Mouse (Mus musculus) cortical plate, adult 2 months (tissue): ENCODE data around the gene Dyrk1b. TPM values are rescaled to one million over a fixed set of nuclear protein-coding genes. Genes with fewer than 3 reads are reported as not detected.

Experiments
- H3K27ac ChIP-seq: fragments of 200-500 bp; 2 replicates; pipeline ENCODE4 v1.5.1; 2012; ENCODE audit warnings: low read length, control low read depth, inconsistent platforms; ENCODE audit not compliant: insufficient read depth
- H3K4me1 ChIP-seq: fragments of 200-500 bp; 2 replicates; pipeline ENCODE4 v1.6.1; 2011; ENCODE audit warnings: low read length; ENCODE audit not compliant: control insufficient read depth, insufficient read depth
- H3K4me3 ChIP-seq: fragments of 200-500 bp; 2 replicates; pipeline ENCODE4 v1.5.1; 2011; ENCODE audit warnings: mild to moderate bottlenecking, low read length, control low read depth; ENCODE audit not compliant: insufficient read depth
- CTCF ChIP-seq: fragments of 200-500 bp; IDR thresholded peaks from 2 replicates; pipeline ENCODE4 v1.5.1; 2011; ENCODE audit warnings: mild to moderate bottlenecking, control low read depth, low read length; ENCODE audit not compliant: insufficient read depth; ENCODE audit errors: extremely low read depth
- POLR2A ChIP-seq: fragments of 200-500 bp; IDR thresholded peaks from 2 replicates; pipeline ENCODE4 v1.6.1; 2011; ENCODE audit warnings: mild to moderate bottlenecking, low read length, control low read depth; ENCODE audit not compliant: insufficient read depth; ENCODE audit errors: extremely low read depth
- polyA plus RNA-seq: library from polyadenylated mRNA; depleted of rRNA; stranded (reverse); fragments of >200 nt; gene quantifications from 2 replicates; pipeline ENCODE4 v1.2.3, GENCODE M21; 2012

The Dyrk1b gene
- polyA plus RNA-seq, 1 experiment: 30.7 TPM

DNA sequence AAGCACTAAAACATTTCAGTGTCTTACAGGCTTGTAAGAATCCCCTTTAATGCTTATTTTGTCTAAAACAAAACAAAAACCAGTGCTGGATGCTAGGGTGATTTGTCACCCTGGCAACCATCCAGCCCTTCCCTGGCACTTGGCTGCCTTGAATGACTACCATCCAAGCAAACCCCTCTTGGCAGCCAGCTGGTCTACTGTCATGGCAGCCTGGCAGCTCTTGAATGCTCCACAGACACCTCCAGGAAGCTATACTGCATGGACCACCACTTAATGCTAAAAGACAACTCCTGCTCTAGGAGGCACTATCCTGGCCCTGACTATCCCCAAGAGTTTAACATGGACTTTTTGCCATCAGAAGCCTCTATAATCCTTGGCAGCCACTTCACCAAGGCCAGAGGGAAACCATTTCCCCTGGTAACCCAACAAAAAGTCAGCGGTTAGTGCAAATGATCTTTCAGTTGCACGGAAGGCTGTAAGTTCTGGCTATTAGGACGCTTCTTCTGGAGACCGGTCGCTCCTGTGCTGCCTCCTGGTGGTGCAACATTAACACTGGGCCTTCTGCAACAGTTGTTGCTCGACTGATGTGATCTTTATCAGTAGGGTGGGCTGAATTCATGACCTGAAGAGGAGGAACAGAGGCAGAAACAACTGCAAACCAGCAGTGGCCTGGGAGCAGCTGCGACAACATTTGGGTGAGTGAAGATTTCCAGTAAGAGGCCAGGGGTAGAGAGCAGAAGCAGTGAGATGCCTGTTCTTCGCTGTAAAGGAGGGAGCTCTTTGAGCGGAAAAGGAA, 10.8 kb upstream of the Dyrk1b start:
- TF ChIP-seq CTCF (peak; percentile 57), POLR2A (no peak)
- H3K27ac ChIP-seq: no peak overlapping the region
- H3K4me1 ChIP-seq: peaks cover 4% of the 10 kb centered on the region; the same call in 1 of the 2 replicates
- peak overlapping the region; percentile 61 for H3K4me3 ChIP-seq

DNA sequence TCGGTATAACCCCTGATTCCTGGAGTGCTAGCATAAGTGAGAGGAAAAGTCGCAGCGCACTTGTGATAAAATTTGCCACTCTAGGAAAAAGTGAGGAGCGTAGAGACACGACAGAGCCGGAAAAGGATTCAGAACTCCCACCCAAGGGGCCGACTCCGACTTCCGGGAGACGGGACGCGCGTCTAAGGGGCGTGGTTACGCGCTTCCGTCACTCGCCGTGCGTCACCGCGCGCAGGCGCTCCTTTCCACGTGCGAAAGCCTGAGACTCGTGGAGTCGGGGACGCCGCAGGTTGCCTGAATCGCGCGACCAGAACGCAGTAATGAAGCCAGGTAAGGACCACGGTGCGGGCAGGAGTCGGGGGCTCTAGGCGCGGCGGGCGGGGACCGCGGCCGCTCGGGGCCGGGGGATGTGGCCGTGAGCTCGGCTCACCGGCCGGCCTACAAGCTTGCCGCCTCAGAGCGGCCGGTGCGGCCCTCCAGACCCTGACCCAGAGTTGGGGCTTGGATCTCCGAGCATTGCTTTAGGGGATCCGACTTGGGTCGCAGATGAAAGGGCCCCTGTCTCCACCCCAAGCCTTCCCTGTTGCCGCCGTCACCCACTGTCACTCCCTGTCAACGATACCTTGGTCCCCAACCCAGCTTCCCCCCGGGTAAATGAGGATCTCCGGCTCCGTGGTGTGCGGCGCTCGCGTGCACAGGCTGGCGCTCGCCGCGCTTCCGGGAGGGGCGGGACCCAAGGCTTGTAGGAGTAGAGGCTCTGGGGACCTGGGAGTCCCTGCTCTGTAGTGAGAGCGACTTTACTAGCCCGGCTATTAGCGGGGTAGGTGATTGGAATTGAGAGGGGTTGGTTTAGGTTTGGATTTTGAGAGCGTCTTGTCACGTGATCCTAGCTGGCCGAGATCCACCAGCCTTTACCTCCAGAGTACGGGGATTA, 9.5 kb upstream of the Dyrk1b start, which contains the start of gene Fbl:
Gene Fbl (plus strand): TSS at position 222 of the 934 bp plus-strand sequence.
- Histone ChIP-seq H3K4me1 (peaks cover 4% of the 10 kb centered on the region; the same call in 1 of the 2 replicates), H3K27ac (no peak within 1 kb of the TSS), H3K4me3 (peak within 1 kb of the TSS; percentile 61)
- TF ChIP-seq CTCF (no peak), POLR2A (peak; percentile 74)

DNA sequence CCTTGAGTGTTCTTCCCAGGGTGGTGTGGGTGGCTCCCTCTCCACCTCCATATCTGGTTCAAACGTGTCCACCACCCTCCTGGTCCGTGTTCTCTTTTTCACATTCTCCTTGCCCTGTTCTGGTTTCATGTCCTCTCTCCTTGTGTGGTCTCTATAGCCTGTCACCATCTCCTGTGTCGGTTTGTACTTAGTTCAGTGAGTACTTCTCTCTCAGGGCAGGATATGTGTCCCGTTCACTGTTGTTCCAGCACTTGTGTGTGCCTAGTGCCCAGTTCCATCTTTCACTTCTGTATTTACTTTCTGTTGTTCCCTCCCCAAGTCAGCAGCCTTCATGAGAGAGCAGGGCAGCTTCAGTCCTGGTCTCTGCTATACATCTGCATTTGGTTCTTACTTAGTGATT, 3.9 kb upstream of the Dyrk1b start:
- TF ChIP-seq CTCF: no peak
- TF ChIP-seq POLR2A: no peak
- no peak overlapping the region for H3K4me3 ChIP-seq
- H3K4me1 ChIP-seq: peaks cover 4% of the 10 kb centered on the region; the same call in 1 of the 2 replicates
- 0 out of 2 replicates have a peak overlapping the region, but pooled peaks have one; percentile 3 for H3K27ac ChIP-seq

DNA sequence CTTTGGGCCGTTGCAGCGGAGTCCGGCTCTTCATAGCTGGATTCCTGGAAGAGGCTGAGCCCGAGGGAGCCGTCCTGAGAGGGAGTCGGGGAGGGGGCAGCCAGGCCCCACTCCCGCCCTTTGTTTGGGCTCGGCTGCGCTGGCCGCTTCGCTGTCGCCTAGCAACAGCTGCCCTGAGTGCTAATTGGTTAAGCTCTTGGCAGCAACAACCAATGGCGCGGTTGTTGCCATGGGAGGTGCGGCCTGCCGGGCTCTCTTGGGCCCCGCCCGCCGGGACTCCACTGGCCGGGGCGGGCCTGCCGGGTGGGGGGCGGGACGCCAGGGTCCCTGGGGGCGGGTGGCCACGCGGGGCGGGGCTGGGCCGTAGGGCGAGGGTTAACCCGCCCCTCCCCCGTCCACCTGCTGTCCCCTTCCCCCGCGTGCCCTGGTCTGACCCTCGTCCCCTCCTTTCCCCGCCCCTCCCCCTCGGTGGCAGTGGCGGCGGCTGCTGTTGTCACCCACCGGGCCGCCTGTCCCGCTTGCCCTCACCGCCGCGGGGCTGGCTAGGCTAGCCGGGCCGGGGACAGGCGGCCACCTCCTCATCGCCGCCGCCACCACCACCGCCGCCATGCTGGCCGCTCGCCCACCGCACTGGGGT, 590 bp downstream of the Dyrk1b start:
- 0 out of 2 replicates have a peak, but pooled peaks cover 2% of the 10 kb centered on the region for H3K4me1 ChIP-seq
- H3K4me3 ChIP-seq: peak overlapping the region; percentile 79
- TF ChIP-seq CTCF (no peak), POLR2A (no peak; the same call in 1 of the 2 replicates)
- H3K27ac ChIP-seq: peak overlapping the region; percentile 83

DNA sequence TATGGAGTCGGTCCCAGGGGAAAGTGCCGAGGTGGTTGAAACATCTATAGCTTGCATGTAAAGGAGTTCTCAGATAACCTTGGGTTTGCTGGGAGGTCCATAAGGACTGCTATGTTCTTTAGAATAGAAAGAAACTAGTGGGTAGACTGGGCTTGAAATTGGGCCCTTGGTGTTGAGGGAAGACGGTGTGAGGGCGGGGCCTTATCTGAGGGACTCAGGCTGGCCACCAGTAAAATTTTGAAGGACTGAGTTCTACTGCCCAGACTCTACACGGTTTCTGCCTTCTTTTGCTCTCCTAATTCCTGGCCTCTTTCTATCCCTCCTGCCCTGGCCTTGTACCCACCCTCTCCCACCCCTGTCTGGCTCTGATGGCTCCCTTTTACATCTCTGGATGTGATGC, 1.6 kb downstream of the Dyrk1b start:
- H3K4me3 ChIP-seq: peak overlapping the region; percentile 79
- TF ChIP-seq POLR2A (no peak), CTCF (no peak)
- no peak overlapping the region for H3K27ac ChIP-seq
- H3K4me1 ChIP-seq: 0 out of 2 replicates have a peak, but pooled peaks cover 2% of the 10 kb centered on the region

DNA sequence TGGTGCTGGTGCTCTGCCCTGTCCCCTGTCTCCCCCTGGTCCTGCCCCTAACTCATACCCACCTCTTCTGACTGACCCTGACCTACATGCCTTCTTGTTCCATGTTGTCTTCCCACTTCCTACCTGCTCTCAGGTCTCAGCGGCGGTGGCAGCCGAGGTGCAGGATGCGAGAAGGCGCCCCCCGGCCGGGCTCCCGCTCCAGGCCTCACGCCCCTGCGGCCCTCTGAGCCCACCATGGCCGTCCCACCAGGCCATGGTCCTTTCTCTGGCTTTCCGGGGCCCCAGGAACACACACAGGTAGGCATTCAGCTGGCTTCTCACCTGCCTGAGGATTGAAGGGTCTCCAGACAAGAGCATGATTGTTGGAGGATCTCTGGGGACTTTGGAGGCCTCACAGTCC, 2.1 kb downstream of the Dyrk1b start:
- TF ChIP-seq POLR2A (no peak), CTCF (no peak)
- no peak overlapping the region for H3K27ac ChIP-seq
- H3K4me1 ChIP-seq: 0 out of 2 replicates have a peak, but pooled peaks cover 2% of the 10 kb centered on the region
- no peak overlapping the region for H3K4me3 ChIP-seq

DNA sequence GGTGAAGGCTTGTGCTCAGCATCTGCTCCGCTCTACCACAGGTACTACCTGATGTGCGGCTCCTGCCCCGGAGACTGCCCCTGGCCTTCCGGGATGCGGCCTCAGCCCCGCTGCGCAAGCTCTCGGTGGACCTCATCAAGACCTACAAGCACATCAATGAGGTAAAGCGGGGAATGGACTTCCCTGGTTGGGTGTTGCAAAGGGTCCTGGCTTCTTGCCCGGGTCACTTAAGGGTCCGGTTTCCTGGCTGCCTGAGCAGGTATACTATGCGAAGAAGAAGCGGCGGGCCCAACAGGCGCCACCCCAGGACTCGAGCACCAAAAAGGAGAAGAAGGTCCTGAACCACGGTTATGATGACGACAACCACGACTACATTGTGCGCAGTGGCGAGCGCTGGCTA, 3.1 kb downstream of the Dyrk1b start:
- TF ChIP-seq POLR2A (no peak), CTCF (no peak)

DNA sequence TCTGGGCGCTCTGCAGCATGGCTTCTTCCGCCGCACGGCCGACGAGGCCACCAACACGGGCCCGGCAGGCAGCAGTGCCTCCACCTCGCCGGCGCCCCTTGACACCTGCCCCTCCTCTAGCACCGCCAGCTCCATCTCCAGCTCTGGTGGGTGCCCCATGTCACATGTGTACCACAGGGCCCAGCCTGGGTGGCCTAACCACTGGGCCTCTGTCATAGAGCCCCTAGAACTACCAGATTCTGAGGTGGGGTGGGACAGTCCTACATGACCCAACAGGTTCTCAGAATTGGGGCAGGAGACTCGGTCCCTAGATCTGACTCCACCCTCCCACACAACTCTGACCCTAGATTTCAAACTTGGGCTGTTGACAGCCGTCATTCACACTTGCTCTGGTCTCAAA, 6.6 kb downstream of the Dyrk1b start:
- H3K4me3 ChIP-seq: no peak overlapping the region
- TF ChIP-seq POLR2A: no peak
- TF ChIP-seq CTCF: no peak
- H3K4me1 ChIP-seq: 0 out of 2 replicates have a peak, but pooled peaks cover 2% of the 10 kb centered on the region
- H3K27ac ChIP-seq: no peak overlapping the region

More for the DNA sequence above, 3.1 kb downstream of the Dyrk1b start:
- Histone ChIP-seq H3K27ac (no peak overlapping the region), H3K4me1 (0 out of 2 replicates have a peak, but pooled peaks cover 2% of the 10 kb centered on the region), H3K4me3 (no peak overlapping the region)

DNA sequence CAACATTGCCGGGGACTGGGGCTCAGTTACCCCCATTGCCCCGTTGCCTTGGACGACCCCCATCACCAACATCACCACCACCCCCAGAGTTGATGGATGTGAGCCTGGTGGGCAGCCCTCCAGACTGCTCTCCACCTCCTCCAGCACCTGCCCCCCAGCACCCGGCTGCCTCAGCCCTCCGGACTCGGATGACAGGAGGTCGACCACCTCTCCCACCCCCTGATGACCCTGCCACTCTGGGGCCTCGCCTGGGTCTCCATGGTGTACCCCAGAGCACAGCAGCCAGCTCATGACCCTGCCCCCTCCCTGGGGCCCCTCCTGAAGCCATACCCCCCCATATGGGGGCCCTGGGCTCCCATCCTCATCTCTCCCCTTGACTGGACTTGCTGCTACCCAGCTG, 7.4 kb downstream of the Dyrk1b start:
- TF ChIP-seq CTCF (no peak), POLR2A (no peak)
- Histone ChIP-seq H3K4me3 (no peak overlapping the region), H3K4me1 (0 out of 2 replicates have a peak, but pooled peaks cover under 1% of the 10 kb centered on the region), H3K27ac (no peak overlapping the region)
